Mouse (Mus musculus): ENCODE data around the gene Hook1. TPM values are rescaled to one million over a fixed set of nuclear protein-coding genes. Genes with fewer than 3 reads are reported as not detected.
A peak's percentile ranks its signal among the peaks of the same experiment; 100 is the strongest.
"Not testable (repeated sequence)": the region's sequence is repeated elsewhere in the genome, so short reads cannot be mapped to it uniquely, and the experiment has no call there.

The Hook1 gene
- 1 to 10 TPM; 5.3 to 6.4 TPM for total RNA-seq (2021)
- long read RNA-seq, experiment 1, full-length matches to known transcripts: 2 of 3 reads
- long read RNA-seq, experiment 1, partial matches to known transcripts: 0 of 3 reads
- long read RNA-seq, experiment 1, other reads (novel, unspliced or antisense): 1 of 3 reads
- long read RNA-seq, experiment 2, full-length matches to known transcripts: 2 of 4 reads
- long read RNA-seq, experiment 2, partial matches to known transcripts: 0 of 4 reads
- long read RNA-seq, experiment 2, other reads (novel, unspliced or antisense): 2 of 4 reads

DNA sequence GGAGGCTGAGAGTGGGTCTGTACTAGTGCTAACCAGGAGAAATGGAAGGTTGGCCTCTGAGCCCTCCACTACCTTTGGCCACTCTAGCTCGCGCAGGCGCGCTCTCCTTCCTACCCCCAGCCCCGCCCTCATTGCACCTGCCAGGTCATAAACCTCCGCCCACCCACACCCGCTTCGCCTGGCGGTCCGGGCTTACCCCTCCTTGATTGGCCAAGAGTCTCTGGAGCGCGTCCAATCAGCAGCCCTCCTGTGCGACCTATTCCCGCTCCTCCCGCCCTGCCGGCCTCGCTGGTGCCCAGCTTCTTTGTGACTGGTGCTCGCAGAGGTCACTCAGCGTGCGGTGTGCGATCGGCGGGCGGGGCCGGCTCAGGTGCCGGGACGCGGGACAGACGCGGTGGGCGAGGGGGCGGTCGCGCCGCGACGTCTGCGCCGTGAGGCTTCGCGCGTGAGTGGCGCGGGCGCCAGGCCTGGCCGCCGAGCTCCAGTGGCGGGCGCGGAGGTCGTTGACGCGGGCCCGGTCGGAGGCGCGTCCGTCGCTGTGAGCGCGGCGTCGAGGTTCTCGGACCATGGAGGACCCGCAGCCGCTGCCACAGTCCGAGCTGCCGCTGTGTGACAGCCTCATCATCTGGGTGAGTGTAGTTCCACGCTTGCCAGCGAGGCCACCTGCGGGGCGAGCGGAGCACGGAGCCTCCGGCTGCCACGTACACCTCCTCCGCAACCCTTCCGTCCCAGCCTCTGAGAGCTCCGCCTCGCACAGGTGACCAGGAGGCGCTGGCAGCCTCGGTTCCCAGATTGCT, at the start of gene Hook1:
Gene Hook1 (plus strand): TSS at position 313 of the 797 bp plus-strand sequence.
- DNase-seq: peak; percentile 79 to 85
- intact Hi-C loops (cut with DNase I): no loop called here

DNA sequence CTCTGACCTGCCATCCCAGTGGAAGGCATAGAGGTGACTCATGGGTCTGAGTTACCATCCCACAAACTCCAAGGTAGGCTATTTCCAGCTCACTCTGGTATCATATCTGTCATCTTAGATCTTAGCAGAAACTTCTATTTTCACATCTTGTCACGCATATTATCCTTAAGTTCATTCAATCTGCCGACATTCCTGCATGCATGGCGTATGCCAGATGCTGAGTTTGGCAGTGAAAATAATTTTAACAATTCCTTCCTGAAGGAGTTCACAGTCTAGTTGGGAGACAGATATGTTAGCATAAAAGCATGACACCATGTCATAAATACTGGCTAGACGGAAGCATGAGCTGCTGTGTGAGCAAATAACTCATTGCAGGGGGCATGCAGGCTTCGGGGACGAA, 49.3 kb upstream of the Hook1 start:
- intact Hi-C loops (cut with DNase I): no loop called here
- no peak for DNase-seq

DNA sequence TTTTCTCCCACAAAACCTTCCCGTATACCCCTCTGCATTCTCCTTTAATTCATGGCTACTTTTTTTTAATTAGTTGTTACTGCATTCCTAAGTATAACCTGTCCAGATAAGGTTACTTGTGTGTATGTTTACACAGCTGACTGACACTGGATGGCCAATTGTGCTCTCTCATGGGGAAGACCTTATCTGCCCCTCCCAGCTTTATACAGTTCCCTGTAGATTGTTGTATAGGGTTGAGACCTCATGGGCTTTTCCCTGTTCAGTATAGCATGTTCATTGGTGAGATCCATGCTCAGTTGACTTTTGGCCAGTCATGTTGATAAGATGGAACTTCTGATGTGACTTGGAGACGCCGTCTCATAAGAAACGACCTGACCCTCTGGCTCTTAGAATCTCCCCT, 46.6 kb upstream of the Hook1 start:
- DNase-seq: no peak
- intact Hi-C loops (cut with DNase I): no loop called here

DNA sequence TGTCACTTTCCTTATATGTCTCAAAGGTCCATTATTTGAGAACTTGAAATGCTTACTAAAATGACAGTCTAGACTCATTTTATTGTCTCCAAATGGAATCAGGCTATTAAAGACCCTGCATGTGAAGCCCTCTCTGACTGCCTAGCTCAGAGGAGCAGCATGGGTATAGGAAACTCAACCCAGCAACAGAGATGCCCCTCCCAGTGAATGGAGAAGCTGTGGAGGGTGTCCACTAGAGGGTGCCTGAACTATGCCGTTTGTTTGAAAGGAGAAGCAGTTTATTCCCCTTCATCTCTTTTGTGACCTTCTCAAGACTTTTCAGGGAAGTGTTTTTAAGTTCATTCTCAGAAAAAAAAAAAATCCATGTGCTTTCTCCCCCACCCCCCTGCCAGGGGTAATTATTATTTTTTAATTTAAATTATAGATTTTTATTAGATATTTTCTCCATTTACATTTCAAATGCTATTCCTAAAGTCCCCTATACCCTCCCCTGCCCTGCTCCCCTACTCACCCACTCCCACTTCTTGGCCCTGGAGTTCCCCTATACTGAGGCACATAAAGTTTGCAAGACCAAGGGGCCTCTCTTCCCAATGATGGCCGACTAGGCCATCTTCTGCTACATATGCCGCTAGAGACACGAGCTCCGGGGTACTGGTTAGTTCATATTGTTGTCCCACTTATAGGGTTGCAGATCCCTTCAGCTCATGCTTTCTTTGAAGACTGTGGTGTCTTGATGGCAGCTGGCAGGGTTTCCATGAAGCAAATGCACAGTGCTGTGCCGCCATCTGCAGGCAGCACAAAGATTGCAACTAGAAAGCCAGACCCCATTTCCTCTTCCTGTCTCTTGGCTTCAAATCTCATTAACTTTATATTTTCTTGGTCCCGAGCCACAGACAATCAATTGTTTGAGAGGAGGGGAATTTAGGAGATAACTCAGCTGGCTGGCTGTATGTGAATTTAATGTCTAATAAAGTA, 42.5 kb upstream of the Hook1 start:
- DNase-seq: peak; percentile 74 to 86
- intact Hi-C loops (cut with DNase I): loop anchor here (1.0 to 2.0 kb wide), 2 partner anchors 52 to 917 kb away; no protein-coding TSS in a partner anchor

DNA sequence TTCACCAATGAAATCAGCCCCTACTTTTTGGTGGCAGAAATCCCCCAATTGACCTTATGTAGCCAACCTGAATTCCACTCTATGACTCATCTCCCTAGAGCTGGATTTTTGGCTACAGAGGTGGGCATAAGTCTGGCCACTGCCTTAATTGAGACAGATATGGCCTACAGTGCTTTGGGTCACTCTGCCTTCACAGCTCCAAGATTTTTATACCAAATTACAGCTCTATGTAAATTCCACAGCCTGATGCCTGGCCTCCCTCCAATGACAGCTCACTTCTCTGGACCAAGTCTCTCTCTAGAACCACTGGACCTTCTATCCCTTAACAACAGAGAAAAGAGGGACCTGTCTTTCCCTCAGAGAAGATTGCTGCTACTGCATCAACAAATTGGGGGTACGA, 38.2 kb upstream of the Hook1 start:
- intact Hi-C loops (cut with DNase I): no loop called here
- DNase-seq: no peak

DNA sequence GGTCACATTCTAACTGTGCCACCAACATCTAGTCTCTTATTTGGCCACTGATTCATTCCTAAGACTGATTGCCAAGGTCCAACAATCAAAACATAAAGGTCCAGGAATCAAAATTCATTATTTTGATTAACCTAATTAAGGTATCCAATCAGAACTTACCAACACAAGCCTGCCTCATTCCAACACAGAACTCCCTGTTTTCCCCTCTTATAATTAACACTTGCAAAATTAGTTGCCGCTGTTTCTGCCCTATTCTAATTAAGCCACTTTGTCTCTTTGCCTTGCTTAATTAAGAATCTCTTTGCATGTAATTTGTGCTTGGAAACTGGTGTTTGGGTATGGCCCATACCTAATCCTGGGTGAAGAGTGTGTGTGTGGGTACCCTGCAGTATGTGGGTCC, 37.1 kb upstream of the Hook1 start:
- intact Hi-C loops (cut with DNase I): no loop called here
- DNase-seq: no peak

DNA sequence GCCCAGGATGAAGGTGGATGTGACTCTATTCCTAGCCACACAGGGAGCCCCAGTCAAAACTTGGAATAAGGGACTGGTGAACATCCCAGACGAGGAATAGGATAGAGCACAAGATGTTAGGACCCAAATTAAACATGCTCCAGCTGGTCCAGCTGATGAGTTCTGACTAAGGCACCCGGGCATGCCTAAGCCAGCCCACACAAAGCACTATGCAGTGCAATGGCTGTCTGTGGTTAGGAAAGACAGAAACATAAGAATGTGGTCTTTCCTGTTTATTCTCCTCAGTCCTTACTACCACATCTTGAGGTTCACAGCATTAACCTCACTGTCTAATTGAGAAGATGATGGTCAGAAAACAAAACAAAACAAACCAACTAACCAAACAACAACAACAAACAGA, 35.7 kb upstream of the Hook1 start:
- intact Hi-C loops (cut with DNase I): no loop called here
- no peak for DNase-seq

DNA sequence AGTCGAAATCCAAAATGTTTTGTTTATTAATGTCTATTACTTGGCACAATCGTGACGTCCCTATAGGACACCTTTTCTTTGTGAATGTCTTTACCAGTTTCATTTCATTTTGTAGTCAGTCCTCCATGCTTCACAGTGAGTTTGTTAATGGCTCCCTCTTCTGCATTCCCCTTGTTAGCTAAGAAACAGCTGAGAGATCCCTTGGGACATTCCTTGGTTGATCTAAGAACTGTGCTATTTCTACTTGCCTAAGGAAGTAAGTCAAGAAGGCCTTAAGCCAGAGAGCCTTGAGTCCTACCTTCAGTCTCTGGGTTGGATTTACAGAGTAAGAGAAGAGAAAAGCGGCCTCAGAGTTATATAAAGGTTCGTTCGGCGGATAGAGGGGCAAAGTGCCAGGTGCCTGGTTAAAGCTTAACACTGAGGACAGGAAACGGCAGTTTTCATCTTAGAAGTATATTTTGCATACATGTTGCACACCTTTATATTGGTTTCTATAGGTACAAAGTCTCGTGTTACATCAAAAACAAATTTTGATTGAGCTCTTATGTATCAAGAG, 33.2 kb upstream of the Hook1 start:
- intact Hi-C loops (cut with DNase I): no loop called here
- DNase-seq: no peak

DNA sequence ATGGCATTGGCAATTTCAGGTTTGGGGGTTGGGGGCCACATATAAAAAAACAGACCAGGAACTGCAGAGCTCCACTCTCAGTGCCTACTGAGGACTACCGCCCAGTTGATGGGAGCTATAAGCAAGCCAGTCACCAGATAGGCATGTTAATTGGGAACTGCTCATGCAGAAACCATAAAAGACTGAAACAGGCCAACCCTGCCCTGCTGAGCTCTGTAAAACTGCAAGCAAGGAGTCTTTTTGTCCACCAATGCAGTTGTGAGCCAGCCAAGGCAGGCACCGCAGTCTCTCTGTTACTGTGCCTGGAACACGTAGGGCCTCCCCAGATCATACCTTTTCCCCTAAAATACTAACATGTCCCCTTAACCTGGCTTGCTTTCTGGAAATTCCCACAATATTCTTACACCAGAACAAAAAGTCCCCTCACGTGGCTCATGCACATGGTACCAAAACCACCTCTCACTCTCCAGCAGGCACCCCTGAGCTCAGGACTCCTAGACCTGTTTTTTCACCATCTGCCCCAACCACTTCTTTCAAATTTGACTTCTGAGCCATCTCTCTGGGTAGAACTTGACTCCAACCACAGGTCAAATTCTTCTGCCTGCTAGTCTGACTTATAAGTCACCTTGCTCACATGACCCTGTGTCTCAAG, 32.5 kb upstream of the Hook1 start:
- no peak for DNase-seq
- intact Hi-C loops (cut with DNase I): no loop called here

DNA sequence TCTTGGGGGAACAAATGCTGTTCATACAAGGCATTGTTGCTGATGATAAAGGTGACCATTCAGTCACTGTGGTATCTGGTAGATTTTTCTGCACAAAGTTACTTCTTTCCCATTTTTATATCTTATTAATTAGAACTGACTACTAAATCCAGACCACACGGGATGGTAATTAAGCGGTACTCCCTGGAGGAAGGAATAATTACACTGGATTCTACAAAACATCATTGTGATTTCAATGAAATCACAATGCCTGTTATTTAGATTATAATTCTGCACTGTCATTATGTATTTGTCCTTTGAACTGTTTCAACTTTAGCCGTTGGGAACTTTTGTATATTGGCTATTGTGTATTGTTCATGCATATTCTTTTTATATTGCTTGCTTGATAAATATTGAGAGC, 28.3 kb upstream of the Hook1 start:
- DNase-seq: no peak
- intact Hi-C loops (cut with DNase I): no loop called here

DNA sequence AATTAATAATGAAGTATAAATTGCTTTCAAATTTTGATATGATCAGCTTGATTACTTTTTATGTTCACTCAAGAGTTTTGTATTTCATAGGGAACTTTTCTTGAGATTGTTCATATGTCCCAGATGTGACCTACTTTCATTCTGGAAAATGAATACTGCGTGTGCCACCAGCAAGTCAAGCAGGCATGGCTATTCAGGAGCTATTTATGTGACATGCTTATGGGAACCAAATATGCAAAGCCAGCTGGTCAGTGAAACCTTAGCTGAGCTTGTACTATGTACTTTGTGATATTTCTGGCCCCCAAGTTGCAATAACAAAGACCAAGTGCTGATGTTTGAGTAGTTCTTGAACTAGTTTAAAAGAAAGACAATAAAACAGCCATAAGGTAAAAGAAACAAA, 19.1 kb upstream of the Hook1 start:
- no peak for DNase-seq
- intact Hi-C loops (cut with DNase I): no loop called here

DNA sequence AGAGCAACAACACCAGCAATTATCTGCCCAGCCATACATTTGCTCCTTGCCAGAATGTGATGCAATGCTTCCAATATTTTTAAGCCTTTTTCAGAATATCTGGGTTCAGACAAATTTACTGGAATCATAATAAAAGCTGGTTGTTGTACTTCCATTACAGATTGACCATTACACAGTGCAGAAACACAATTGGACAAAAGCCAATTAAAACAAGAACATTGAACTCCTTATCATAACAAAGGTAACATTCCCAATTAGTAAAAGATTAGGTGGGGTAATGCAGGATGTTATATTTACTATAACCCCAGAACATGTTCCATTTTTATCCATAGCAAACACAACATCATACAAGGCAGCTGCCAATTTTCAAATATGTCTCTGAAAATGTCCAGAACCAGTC, 13.7 kb upstream of the Hook1 start:
- intact Hi-C loops (cut with DNase I): no loop called here
- no peak for DNase-seq

DNA sequence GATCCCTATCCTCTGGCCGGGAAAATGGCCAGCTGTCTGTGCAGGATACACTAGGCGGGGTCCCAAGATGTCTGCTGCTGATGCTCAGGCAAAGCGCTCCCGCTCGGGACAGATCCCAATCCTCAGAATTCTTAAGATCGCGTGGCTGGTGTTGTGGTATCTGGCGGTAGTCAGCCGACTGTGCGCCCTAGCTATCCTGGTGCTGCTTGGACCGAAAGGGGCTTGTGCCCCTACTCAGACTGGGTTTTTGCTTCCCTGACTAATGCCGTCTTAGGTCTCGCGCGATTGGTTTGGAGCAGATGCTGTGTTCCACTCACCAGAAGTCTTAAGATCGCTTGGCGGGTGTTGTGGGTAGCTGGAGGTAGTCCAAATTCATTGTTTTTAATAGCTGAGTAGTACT, 15.2 kb downstream of the Hook1 start:
- intact Hi-C loops (cut with DNase I); DNase-seq: not testable (repeated sequence)

DNA sequence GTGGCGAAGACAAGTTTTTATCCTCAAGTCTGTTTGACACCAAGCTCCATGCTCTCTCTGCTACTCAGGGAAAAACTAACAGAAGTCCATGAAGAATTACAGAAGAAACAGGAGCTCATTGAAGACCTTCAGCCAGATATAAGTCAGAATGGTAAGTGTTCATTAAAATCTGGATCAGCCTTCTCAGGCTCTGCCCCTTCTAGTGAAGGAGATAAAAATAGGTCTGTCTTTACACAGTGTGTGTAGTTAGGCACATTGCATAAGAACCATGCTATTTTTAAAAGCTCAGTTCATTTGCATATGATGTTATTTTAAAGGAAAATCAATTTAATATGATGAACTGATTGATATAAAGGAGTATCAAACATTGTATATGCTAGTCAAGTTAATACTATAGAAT, 49.8 kb downstream of the Hook1 start:
- intact Hi-C loops (cut with DNase I): no loop called here

DNA sequence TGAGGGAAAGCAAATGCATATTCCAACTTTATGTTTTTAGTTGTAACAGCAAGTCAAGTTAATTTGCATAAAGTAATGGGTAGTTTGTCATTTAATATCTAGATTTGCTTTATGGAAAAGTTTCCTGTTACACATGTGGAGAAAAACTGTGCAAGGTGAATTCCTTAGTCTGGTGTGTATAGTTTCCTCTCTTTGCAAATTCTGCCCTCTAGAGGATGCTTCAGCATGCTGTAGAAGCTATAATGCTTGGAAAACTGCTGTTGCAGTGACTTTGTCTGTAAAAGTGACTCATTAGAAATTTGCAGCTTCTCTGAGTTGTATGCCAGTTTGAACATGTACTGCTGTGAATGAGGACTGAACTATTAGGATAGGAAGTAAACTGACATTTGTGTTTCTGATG, 55.8 kb downstream of the Hook1 start:
- intact Hi-C loops (cut with DNase I): no loop called here
- DNase-seq: no peak

More for the DNA sequence above, 49.8 kb downstream of the Hook1 start:
- no peak for DNase-seq

DNA sequence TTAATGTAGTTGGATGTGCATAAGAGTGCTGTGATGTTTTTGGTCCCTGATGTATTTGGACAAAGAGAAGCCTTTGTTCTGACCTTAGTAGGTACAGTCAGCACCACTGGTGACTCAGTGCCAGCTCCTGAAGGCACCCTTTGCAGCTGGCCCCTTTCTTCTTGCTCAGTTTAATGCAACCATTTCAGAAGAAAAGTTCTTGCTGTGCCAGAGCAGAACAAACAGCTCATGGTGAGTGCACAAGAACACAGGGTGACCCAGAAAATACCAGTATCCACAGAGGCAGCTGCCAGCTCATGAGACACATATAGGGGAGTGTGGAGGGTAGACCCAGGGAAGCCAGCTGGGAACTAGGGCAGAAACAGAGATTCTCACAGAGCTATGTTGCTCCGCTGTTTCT, 61.4 kb downstream of the Hook1 start:
- intact Hi-C loops (cut with DNase I): no loop called here
- no peak for DNase-seq

DNA sequence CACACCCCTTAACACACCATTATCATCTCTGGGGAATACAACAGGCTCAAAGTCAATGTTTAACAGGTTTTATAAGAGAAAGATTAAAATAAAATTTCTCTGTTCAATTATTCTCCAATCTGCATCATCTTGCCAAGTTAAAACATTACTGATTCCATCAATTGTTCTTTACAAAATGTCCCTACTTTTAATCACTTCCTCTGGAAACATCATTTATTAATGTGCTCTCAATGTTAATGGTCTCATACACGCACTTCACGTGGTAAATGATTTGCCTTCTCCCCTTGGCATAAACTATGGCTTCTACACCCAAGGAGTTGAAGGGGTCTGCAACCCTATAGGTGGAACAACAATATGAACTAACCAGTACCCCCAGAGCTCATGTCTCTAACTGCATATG, 93.1 kb downstream of the Hook1 start:
- intact Hi-C loops (cut with DNase I): no loop called here
- DNase-seq: no peak

DNA sequence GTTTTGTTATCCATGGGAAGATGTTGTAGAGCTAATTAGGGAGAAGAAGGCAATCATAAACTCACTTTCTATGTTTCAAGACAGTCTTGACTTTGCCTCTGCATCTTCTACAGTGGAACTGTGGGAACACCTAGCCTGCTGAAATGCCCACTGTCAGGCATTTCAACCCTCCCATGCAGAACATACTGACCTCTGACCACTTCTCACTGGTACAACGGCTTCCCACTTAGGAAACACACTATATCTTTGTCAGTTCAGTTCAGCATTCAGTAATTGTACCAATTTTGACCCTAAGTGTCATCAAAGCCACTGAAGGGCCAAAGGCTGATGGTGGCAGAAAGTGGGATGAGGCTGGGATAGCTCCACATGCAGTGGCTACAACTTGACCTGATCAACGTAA, 95.0 kb downstream of the Hook1 start:
- intact Hi-C loops (cut with DNase I): no loop called here

More for the DNA sequence above, 95.0 kb downstream of the Hook1 start:
- no peak for DNase-seq
